13 mouse cellular contexts compared by ENCODE assay signal in genomic region chr15:69588084-69588483, GRCm38 (mm10).
DNase-seq lines count a peak whose midpoint lies in the region; ATAC-seq and TF ChIP-seq lines count a peak whose summit lies in the region.
"Had no signal": no experiment of that assay in that cellular context is flagged by ENCODE, and none has a peak within 500 bp of the region (broad histone marks: within the 10 kb centered on the region; RNA-seq: fewer than 3 reads in every experiment).

No protein-coding gene starts in this region.

- H3K4me1 ChIP-seq in embryonic facial prominence, embryonic 11.5 days (ENCODE audit: control insufficient read depth, insufficient read depth, low read length): no peaks in the 10 kb centered on the region
- 0 out of 2 replicates have a peak, but pooled peaks cover 5% of the 10 kb centered on the region for H3K4me1 ChIP-seq in embryonic facial prominence, embryonic 10.5 days
- no peaks in the 10 kb centered on the region for H3K4me1 ChIP-seq in kidney, postnatal 0 days (replicated peaks; ENCODE audit: insufficient read depth, low read length)

- 46% methylated on average over 5 of the region's 5 CpGs for WGBS in embryonic facial prominence, embryonic 11.5 days
- 50% methylated on average over 5 of the region's 5 CpGs for WGBS in embryonic facial prominence, embryonic 10.5 days
- WGBS in kidney, postnatal 0 days: 38% methylated on average over 5 of the region's 5 CpGs

- H3K27me3 ChIP-seq in embryonic facial prominence, embryonic 11.5 days (ENCODE audit: control insufficient read depth, insufficient read depth, low read length): no peaks in the 10 kb centered on the region
- no peaks in the 10 kb centered on the region for H3K27me3 ChIP-seq in embryonic facial prominence, embryonic 10.5 days (replicated peaks; ENCODE audit: low read depth, poor library complexity, severe bottlenecking)
- no peaks in the 10 kb centered on the region for H3K27me3 ChIP-seq in kidney, postnatal 0 days (ENCODE audit: insufficient read depth, low read length)
- H3K27me3 ChIP-seq: limb, embryonic 12.5 days had no signal

- no peak overlapping the region for H3K4me2 ChIP-seq in embryonic facial prominence, embryonic 11.5 days (ENCODE audit: low read depth, low read length)
- H3K4me2 ChIP-seq in kidney, postnatal 0 days (ENCODE audit: low read length): no peak overlapping the region
- H3K4me2 ChIP-seq: limb, embryonic 12.5 days had no signal

- TF ChIP-seq CTCF in kidney, postnatal 0 days (IDR thresholded peaks at IDR 0.05; ENCODE audit: low read depth): no peak

- H3K36me3 ChIP-seq in embryonic facial prominence, embryonic 11.5 days (replicated peaks; ENCODE audit: control insufficient read depth, insufficient read depth, low read depth, low read length): no peaks in the 10 kb centered on the region
- H3K36me3 ChIP-seq in embryonic facial prominence, embryonic 10.5 days (replicated peaks): no peaks in the 10 kb centered on the region
- no peaks in the 10 kb centered on the region for H3K36me3 ChIP-seq in kidney, postnatal 0 days (ENCODE audit: insufficient read depth, low read length)
- H3K36me3 ChIP-seq: limb, embryonic 12.5 days had no signal

- no peak overlapping the region for H3K27ac ChIP-seq in embryonic facial prominence, embryonic 11.5 days (replicated peaks; ENCODE audit: low read depth, low read length)
- no peak overlapping the region for H3K27ac ChIP-seq in embryonic facial prominence, embryonic 10.5 days (replicated peaks)
- no peak overlapping the region for H3K27ac ChIP-seq in kidney, postnatal 0 days
- H3K27ac ChIP-seq: limb, embryonic 12.5 days had no signal

- no peaks in the 10 kb centered on the region for H3K9me3 ChIP-seq in embryonic facial prominence, embryonic 11.5 days (replicated peaks; ENCODE audit: control insufficient read depth, low read length)
- H3K9me3 ChIP-seq in embryonic facial prominence, embryonic 10.5 days: no peaks in the 10 kb centered on the region
- no peaks in the 10 kb centered on the region for H3K9me3 ChIP-seq in kidney, postnatal 0 days (replicated peaks; ENCODE audit: low read length)
- H3K9me3 ChIP-seq: limb, embryonic 12.5 days had no signal

- ATAC-seq in embryonic facial prominence, embryonic 11.5 days (replicated peaks; ENCODE audit: insufficient number of reproducible peaks, low FRiP score, low TSS enrichment, low read depth): no peak
- ATAC-seq in kidney, postnatal 0 days (replicated peaks; ENCODE audit: low FRiP score, low read depth): no peak
- ATAC-seq: intestine, embryonic 16.5 days had no signal

- H3K9ac ChIP-seq in embryonic facial prominence, embryonic 11.5 days (replicated peaks; ENCODE audit: low read length): no peak overlapping the region
- H3K9ac ChIP-seq in kidney, postnatal 0 days (ENCODE audit: low read depth, low read length): no peak overlapping the region
- H3K9ac ChIP-seq: limb, embryonic 12.5 days had no signal

- DNase-seq in embryonic facial prominence, embryonic 11.5 days (ENCODE audit: low spot score): peak; percentile 11
- no peak for DNase-seq in embryonic facial prominence, embryonic 10.5 days (ENCODE audit: low spot score)
- peak; percentile 18 for DNase-seq in kidney, postnatal 0 days (ENCODE audit: low spot score)
- DNase-seq in kidney, postnatal 14 days: no peak
- DNase-seq in mesoderm, embryonic 11.5 days (ENCODE audit: low read depth, low spot score): peak; percentile 67
- peak; percentile 21 for DNase-seq in retina, postnatal 7 days (ENCODE audit: low read depth, low spot score)
- no peak for DNase-seq in liver
- DNase-seq: B cell, adult 2 months; cerebellum, adult 18-20 months; gastrocnemius, postnatal 10 days; thymus, postnatal 14 days had no signal

- no peak overlapping the region for H3K4me3 ChIP-seq in embryonic facial prominence, embryonic 11.5 days (ENCODE audit: low read depth, low read length)
- H3K4me3 ChIP-seq in embryonic facial prominence, embryonic 10.5 days: no peak overlapping the region
- no peak overlapping the region for H3K4me3 ChIP-seq in kidney, postnatal 0 days (replicated peaks; ENCODE audit: low read depth, low read length)
- H3K4me3 ChIP-seq: limb, embryonic 12.5 days had no signal

Comparison
In these comparisons a context has a peak if more than half of its experiments do, and no peak if none do; other contexts are left out.
1. DNase-seq: peak in embryonic facial prominence, embryonic 11.5 days (single experiment), kidney, postnatal 0 days (single experiment), mesoderm, embryonic 11.5 days (single experiment) and retina, postnatal 7 days (single experiment); none in embryonic facial prominence, embryonic 10.5 days (single experiment), kidney, postnatal 14 days (single experiment) and liver (single experiment).